Mouse (Mus musculus) liver, adult 2 months (tissue): ENCODE measurements around the gene Sin3a.

ENCODE experiments used
- CTCF ChIP-seq: fragments of 200-500 bp; IDR thresholded peaks from 2 replicates; pipeline ENCODE4 v1.5.1; 2011; ENCODE audit warnings: low read depth, low read length, control low read depth
- POLR2A ChIP-seq: fragments of 200-500 bp; IDR thresholded peaks from 2 replicates; pipeline ENCODE4 v1.6.1; 2011; ENCODE audit warnings: low read length, control low read depth; ENCODE audit not compliant: insufficient read depth; ENCODE audit errors: extremely low read depth

DNA sequence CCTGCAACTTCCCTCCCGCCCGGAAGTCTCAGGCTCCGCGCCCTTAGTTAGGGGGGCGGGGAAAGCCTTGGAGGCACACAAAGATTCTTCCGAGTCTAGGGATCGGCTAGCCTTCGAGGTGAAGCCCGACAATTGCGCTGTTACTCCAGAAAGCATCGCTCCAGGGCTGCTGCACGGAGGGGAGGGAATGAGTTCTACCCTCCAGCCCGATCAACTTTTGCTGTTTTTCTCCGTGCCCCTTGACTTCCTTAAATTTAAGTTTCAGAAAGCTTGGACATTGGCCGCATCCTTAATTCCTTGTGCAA, 1.9 kb downstream of the Sin3a start:
- TF ChIP-seq CTCF (no peak), POLR2A (peak; percentile 46; the same call in 1 of the 2 replicates)
